Mouse (Mus musculus): ENCODE results near the gene Spred2. TPM values are rescaled to one million over a fixed set of nuclear protein-coding genes. Genes with fewer than 3 reads are reported as not detected.

Spred2 gene
- 24.0 and 24.4 TPM in 2 replicates for polyA plus RNA-seq (2012; rRNA removed)

DNA sequence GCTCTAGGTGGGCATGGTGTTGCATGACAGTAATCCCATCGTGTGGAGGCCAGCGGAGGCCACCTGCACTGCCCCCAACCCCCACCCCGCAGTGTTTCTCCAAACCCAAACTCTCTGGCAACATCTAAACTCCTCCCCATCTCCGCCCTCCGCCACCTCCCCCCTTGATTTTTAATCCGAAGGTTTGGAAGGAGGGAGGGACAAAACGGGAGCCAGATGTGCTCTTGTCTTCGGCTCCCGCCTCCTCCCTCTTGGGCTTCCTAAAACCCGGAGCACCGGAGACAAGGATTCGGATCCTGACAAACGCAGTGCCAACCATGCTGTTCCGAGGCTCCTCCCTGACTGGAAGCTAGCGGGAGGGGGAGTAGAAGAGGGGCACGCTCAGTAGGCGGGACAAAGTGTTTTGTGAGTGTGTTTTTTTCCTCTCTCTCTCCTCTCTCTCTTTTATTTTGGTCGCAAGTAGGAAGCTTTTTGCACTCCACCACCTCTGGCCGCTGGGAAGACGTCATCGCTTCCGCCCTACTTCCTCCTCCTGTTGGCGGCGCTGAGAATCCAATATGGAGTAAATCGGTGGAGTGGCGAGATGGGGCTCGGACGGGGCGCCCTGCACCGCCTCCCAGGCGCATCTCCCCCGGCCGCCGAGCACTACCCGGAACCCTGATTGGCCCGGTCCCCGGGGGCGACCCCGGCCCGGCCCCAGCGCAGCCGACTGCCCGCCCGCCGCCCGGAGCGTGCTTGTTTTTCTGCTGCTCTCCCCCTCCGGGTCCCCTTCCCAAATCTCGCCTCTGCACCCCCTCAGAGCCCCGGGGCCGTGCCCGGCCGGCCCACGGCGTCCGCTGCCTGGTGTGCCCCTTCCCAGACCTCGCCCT, at the start of gene Spred2:
Gene Spred2 (plus strand): TSS at position 488 of the 869 bp plus-strand sequence.
- peak; percentile 10; the same call in 1 of the 2 replicates for TF ChIP-seq POLR2A (IDR thresholded peaks at IDR 0.05; ENCODE audit: borderline replicate concordance, extremely low read depth, low read depth, low read length)
- no peak for TF ChIP-seq CTCF (IDR thresholded peaks at IDR 0.05; ENCODE audit: insufficient read depth, low read length)
- H3K4me3 ChIP-seq (replicated peaks; ENCODE audit: extremely low read depth, low read depth, low read length) = peak within 1 kb of the TSS; percentile 95
- DNase-seq = peak; percentile 87
- WGBS = under 1% methylated on average over 57 of the region's 57 CpGs
- H3K4me1 ChIP-seq (ENCODE audit: control insufficient read depth, insufficient read depth, low read length) = peaks cover 7% of the 10 kb centered on the region

DNA sequence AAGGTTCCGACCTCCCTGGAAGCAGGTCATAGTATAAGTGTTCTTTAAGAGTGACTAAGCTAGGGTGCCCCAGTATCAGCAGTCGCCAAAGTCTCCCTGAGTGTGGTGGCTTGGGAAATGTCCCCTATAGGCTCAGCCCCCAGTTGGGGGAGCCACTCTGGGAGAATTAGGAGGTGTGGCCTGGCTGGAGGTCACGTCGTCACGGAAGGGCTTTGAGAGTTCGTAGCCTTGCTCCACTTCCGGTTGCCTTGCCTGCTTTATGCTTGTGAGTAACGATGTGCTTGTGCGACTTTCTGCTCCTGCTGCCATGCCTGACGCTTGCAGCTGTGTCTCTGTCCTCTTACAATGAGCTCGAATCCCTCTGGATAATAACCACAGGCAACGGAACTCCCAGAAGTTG, 48.6 kb upstream of the Spred2 start:
- Histone ChIP-seq H3K4me3 (replicated peaks; ENCODE audit: extremely low read depth, low read depth, low read length) (no peak overlapping the region), H3K4me1 (ENCODE audit: control insufficient read depth, insufficient read depth, low read length) (no peaks in the 10 kb centered on the region)
- WGBS = 50% methylated on average over 12 of the region's 12 CpGs
- DNase-seq = no peak
- TF ChIP-seq POLR2A (IDR thresholded peaks at IDR 0.05; ENCODE audit: borderline replicate concordance, extremely low read depth, low read depth, low read length) = no peak
- TF ChIP-seq CTCF (IDR thresholded peaks at IDR 0.05; ENCODE audit: insufficient read depth, low read length) = no peak

DNA sequence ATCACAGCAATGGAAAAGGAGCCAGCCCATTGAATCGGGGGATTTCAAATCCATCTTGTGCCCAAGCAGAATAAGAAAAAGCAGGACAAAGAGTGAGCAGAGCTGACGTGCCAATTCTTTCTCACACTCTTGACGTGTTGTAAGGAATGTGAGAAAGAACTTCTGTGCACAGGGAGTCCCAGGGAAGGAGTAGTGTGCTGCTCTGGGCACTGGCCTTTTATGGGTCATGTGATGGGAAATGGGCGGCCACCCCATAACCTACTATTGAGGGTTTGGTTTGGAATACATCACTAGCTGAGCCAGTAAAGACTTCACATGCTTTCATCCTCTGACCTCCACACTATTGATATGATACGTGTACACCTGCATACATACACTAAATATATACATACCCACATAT, 48.2 kb upstream of the Spred2 start:
- H3K4me3 ChIP-seq (replicated peaks; ENCODE audit: extremely low read depth, low read depth, low read length) = no peak overlapping the region
- DNase-seq = no peak
- no peaks in the 10 kb centered on the region for H3K4me1 ChIP-seq (ENCODE audit: control insufficient read depth, insufficient read depth, low read length)
- WGBS = 74% methylated on average over 5 of the region's 5 CpGs
- TF ChIP-seq CTCF (IDR thresholded peaks at IDR 0.05; ENCODE audit: insufficient read depth, low read length) = no peak
- TF ChIP-seq POLR2A (IDR thresholded peaks at IDR 0.05; ENCODE audit: borderline replicate concordance, extremely low read depth, low read depth, low read length) = no peak

DNA sequence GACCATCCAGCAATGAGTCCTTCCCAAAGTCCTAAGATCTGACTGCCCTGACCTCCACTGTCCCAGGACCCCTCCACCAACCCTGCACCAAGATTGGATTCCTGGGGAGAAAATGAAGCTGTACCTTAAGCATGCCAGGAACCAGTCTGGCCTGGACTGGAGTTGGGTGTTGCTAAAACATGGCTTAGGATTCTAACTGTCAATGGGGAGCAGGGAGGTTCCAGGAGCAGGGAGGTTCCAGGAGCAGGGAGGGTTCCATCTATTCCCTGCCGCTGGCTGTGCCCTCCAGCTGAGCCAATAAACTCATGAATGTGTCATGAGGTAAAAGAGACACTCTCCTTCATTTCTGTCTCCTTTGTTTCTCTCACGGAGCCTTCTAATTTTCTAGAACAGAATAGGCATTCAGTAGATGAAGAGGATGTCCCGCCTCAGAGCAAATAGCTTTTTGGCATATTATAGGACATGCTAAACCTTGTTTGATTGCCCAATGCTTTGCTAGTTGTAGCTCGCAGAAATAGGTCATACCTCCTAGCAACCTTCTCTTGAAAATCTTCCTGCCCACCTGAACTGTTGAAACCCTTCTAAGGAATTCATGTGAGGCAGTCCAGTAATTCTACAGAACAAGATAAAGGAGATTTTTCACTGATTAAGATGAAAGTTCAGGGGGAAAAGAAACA, 46.8 kb upstream of the Spred2 start:
- Histone ChIP-seq H3K4me1 (ENCODE audit: control insufficient read depth, insufficient read depth, low read length) (no peaks in the 10 kb centered on the region), H3K4me3 (replicated peaks; ENCODE audit: extremely low read depth, low read depth, low read length) (no peak overlapping the region)
- no peak for TF ChIP-seq POLR2A (IDR thresholded peaks at IDR 0.05; ENCODE audit: borderline replicate concordance, extremely low read depth, low read depth, low read length)
- TF ChIP-seq CTCF (IDR thresholded peaks at IDR 0.05; ENCODE audit: insufficient read depth, low read length) = no peak
- WGBS = 55% methylated on average over 4 of the region's 4 CpGs
- DNase-seq = no peak

DNA sequence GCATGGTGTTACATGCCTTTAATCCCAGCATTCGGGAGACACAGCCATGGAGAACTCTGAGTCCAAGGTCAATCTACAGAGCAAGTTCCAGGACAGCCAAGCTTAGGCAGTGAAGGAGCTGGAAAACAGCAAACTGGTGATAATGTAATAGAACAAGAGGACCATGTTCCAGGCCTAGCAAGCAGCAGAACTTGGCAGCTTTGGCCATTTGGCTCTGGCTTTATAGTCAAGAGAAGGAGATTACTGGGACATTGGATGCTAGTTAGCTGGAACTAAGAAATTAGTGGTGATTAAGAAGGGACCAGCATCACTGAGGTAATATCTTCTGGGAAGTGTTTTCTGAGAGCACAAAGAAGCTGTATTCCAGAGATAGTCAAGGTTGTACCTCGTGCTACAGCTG, 42.8 kb upstream of the Spred2 start:
- no peak overlapping the region for H3K4me3 ChIP-seq (replicated peaks; ENCODE audit: extremely low read depth, low read depth, low read length)
- no peak for TF ChIP-seq CTCF (IDR thresholded peaks at IDR 0.05; ENCODE audit: insufficient read depth, low read length)
- TF ChIP-seq POLR2A (IDR thresholded peaks at IDR 0.05; ENCODE audit: borderline replicate concordance, extremely low read depth, low read depth, low read length) = no peak
- H3K4me1 ChIP-seq (ENCODE audit: control insufficient read depth, insufficient read depth, low read length) = no peaks in the 10 kb centered on the region
- 79% methylated on average over 2 of the region's 2 CpGs for whole genome bisulfite sequencing
- no peak for DNase-seq

DNA sequence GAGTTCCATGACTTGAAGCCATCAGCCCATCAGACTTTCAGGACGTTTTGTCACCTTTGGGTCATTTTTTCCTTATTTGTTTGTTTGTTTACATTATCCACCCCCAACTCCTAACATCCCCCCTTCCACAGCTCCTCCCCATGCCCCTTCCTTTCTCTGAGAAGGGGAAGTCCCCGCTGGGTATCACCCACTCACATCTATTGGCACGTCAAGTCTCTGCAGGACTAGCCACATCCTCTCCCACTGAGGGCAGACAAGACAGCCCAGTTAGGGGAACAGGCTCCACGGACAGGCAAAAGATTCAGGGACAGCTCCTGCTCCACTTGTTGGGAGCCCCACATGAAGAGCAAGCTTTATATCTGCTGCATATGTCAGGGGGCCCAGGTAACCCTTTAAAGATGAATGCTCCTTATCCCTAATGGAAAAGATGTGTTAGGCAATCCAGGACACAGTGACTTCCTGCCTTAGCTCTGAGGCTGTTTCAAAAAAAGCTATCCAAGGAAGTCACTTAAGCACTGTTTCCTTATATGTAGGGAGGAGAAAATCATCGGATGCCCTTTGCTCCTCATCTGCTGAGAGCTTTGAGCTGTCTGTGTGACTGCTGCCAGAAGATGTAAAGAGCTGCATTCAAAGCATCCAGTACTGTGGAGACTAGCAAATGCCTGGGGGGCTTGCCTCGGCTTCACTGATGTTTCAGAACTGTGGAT, 33.3 kb upstream of the Spred2 start:
- no peak overlapping the region for H3K4me3 ChIP-seq (replicated peaks; ENCODE audit: extremely low read depth, low read depth, low read length)
- H3K4me1 ChIP-seq (ENCODE audit: control insufficient read depth, insufficient read depth, low read length) = no peaks in the 10 kb centered on the region
- DNase-seq = no peak
- WGBS = 26% methylated on average over 6 of the region's 6 CpGs
- TF ChIP-seq POLR2A (IDR thresholded peaks at IDR 0.05; ENCODE audit: borderline replicate concordance, extremely low read depth, low read depth, low read length) = no peak
- no peak for TF ChIP-seq CTCF (IDR thresholded peaks at IDR 0.05; ENCODE audit: insufficient read depth, low read length)

DNA sequence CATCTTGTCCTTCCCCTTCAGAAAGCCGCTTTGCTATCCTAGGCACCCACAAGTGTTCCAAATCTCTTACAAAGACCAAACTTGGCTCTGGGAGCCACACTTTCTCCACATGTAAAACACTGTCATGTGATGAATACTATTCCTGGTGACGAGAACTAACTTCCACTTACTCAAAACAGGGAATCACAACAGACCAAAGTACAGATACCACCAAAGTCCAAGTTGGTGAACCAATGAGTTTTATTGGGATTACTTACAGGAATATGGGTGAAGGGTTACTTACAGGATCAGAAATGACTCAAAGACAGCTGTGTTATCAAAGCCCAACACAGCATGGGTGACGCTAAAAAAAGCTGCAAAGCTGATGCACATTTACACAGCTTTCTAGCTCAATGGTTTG, 30.9 kb upstream of the Spred2 start:
- Histone ChIP-seq H3K4me1 (ENCODE audit: control insufficient read depth, insufficient read depth, low read length) (no peaks in the 10 kb centered on the region), H3K4me3 (replicated peaks; ENCODE audit: extremely low read depth, low read depth, low read length) (no peak overlapping the region)
- WGBS = 93% methylated on average over 3 of the region's 3 CpGs
- TF ChIP-seq CTCF (IDR thresholded peaks at IDR 0.05; ENCODE audit: insufficient read depth, low read length) (no peak), POLR2A (IDR thresholded peaks at IDR 0.05; ENCODE audit: borderline replicate concordance, extremely low read depth, low read depth, low read length) (no peak)
- no peak for DNase-seq

DNA sequence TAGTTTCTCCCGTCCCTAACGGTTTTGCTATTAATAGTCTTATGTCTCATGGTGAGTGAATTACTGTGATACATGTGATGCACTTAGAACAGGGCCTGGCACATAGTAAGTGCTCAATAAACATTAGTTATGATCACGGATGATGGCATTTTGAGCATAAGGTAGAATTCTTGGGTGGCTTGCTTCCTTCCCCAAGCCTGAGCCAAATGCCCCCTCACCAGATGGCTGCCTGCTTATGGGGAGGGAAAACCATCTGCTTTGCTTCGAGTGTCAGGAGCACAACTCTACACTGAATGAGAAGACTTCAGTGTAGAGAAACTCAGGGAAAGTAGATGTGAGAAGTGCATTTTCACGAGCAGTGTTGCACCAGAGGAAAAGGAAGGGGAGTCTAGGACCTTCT, 24.6 kb upstream of the Spred2 start:
- TF ChIP-seq CTCF (IDR thresholded peaks at IDR 0.05; ENCODE audit: insufficient read depth, low read length) (no peak), POLR2A (IDR thresholded peaks at IDR 0.05; ENCODE audit: borderline replicate concordance, extremely low read depth, low read depth, low read length) (no peak)
- no peak overlapping the region for H3K4me3 ChIP-seq (replicated peaks; ENCODE audit: extremely low read depth, low read depth, low read length)
- H3K4me1 ChIP-seq (ENCODE audit: control insufficient read depth, insufficient read depth, low read length) = no peaks in the 10 kb centered on the region
- no peak for DNase-seq
- 62% methylated on average over 5 of the region's 5 CpGs for WGBS

DNA sequence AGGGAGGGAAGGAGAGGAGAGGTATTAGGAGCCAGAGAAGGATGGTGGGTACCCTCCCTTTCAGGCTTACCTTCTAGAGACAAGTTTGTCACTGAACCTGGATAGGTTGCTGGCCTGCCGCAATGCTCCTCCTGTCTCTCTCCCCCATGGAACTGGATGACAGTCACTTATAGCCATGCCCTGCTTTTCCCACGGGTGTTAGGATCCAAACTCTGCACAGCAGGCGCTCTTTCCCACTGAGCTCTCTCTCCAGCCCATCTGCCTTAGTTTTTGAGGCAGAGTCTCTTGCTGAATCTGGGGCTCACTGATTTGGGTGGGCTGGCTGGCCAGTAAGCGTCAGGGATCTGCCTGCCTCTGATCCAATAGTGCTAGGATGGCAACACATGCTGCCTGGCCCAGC, 23.5 kb upstream of the Spred2 start:
- TF ChIP-seq CTCF (IDR thresholded peaks at IDR 0.05; ENCODE audit: insufficient read depth, low read length) (no peak), POLR2A (IDR thresholded peaks at IDR 0.05; ENCODE audit: borderline replicate concordance, extremely low read depth, low read depth, low read length) (no peak)
- Histone ChIP-seq H3K4me1 (ENCODE audit: control insufficient read depth, insufficient read depth, low read length) (no peaks in the 10 kb centered on the region), H3K4me3 (replicated peaks; ENCODE audit: extremely low read depth, low read depth, low read length) (no peak overlapping the region)
- DNase-seq = no peak
- 81% methylated on average over 4 of the region's 4 CpGs for WGBS
